Mouse (Mus musculus) midbrain, embryonic 16.5 days (tissue): Measurements from ENCODE around the gene 1700016H13Rik. TPM values are rescaled to one million over a fixed set of nuclear protein-coding genes. Genes with fewer than 3 reads are reported as not detected.

Experiments
- ATAC-seq: fragments of 200-750 bp; cut with Nextera tagmentation; 2 replicates; pipeline ENCODE4 v1.8.0; 2017; ENCODE audit warnings: moderate TSS enrichment
- H3K27ac ChIP-seq: fragments of 300-500 bp; sonication (generic); 2 replicates; pipeline ENCODE4 v1.5.1; 2014; ENCODE audit warnings: mild to moderate bottlenecking, low read length, mixed read lengths
- H3K27me3 ChIP-seq: fragments of 300-500 bp; sonication (generic); 2 replicates; pipeline ENCODE4 v1.6.1; 2014; ENCODE audit warnings: low read depth, low read length, mixed read lengths; ENCODE audit not compliant: control insufficient read depth, insufficient read depth
- H3K36me3 ChIP-seq: fragments of 300-500 bp; sonication (generic); 2 replicates; pipeline ENCODE4 v1.6.1; 2014; ENCODE audit warnings: mild to moderate bottlenecking, low read length, moderate library complexity, mixed read lengths; ENCODE audit not compliant: control insufficient read depth, insufficient read depth
- H3K4me1 ChIP-seq: fragments of 300-500 bp; sonication (generic); 2 replicates; pipeline ENCODE4 v1.6.1; 2014; ENCODE audit warnings: mild to moderate bottlenecking, low read length, mixed read lengths; ENCODE audit not compliant: control insufficient read depth, insufficient read depth
- H3K4me2 ChIP-seq: fragments of 300-500 bp; sonication (generic); 2 replicates; pipeline ENCODE4 v1.6.1; 2014; ENCODE audit warnings: mild to moderate bottlenecking, low read length, mixed read lengths
- H3K4me3 ChIP-seq: fragments of 300-500 bp; sonication (generic); 2 replicates; pipeline ENCODE4 v1.5.1; 2014; ENCODE audit warnings: low read depth, mild to moderate bottlenecking, low read length, moderate library complexity, mixed read lengths
- H3K9ac ChIP-seq: fragments of 300-500 bp; sonication (generic); 2 replicates; pipeline ENCODE4 v1.6.1; 2014; ENCODE audit warnings: low read depth, low read length, mixed read lengths
- H3K9me3 ChIP-seq: fragments of 300-500 bp; sonication (generic); replicated peaks from 2 replicates; pipeline ENCODE4 v1.6.1; 2014; ENCODE audit warnings: mild to moderate bottlenecking, low read length, mixed read lengths; ENCODE audit not compliant: control insufficient read depth, poor library complexity, severe bottlenecking
- WGBS: fragments of 180-500 bp; shearing (Covaris S2); extraction: QIAGEN DNeasy Blood & Tissue Kit; methylation state at CpG from one replicate; pipeline ENCODE4 v1.1.7; 2014; 5-methylcytosine and 5-hydroxymethylcytosine counted together
- polyA plus RNA-seq: library from polyadenylated mRNA; unstranded; fragments of >200 nt; fragmentation: Nextera tagmentation; extraction: Ambion mirVana; gene quantifications from 2 replicates; pipeline ENCODE4 v1.2.1, GENCODE M21; 2015

Gene 1700016H13Rik
- polyA plus RNA-seq, 1 experiment from 2014 or later = 0.29 TPM

DNA sequence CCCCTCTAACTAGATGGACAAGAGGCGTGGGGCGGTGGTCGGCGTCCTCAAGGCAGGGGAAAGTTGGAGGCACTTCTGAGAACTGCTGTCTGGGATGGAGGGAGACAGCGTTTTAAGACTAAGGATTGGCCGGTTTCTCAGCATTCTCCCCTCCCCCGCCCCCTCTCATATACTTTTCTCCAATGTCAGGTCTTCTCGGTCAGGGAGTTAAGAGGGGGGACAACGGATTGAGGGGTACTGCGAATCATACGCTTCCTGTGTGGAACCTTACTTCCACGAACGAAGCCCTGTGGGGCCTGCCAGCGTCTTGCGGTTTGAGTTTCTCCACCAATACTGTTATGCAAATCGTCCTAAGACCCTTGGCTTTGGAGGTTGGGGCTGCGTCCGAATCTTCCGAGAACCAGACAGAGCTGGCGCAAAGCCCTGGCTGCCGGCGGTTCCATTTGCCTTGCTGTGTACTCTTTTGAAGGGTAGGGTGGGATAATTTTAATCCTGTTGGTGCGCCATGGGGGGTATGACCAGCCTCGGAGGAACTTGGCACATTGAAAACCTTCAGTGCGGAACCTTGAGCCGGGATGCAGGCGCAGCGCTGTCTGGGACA, 37.3 kb upstream of the 1700016H13Rik start:
- ATAC-seq = 0 out of 2 replicates have a peak, but pooled peaks have one; percentile 33

DNA sequence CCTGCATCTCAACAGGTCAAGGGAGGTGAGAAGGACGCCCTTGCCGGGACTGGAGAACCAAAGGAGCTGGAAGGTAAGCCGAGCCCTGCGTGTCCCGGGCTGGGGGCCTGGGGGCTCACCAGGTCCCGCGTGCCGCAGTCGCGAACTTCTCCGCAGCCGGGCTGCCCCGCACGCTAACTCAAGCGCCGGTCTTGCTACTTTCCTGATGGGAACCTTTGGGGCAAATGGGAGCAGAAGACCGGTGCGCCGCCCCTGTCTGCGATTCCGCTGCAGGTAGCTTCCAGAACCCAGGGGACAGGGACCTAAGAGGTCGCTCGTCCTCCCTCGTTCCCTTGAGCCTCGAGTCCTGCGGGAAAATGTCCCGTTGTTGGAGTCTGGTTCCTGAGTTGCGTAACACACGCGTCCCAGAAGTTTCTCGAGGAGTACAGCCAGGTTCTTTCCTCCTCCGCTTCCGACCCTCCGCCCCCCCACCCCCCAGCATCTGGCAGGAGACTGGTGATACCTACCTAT, 36.8 kb upstream of the 1700016H13Rik start:
- H3K4me2 ChIP-seq = peak overlapping the region; percentile 100
- H3K9ac ChIP-seq = peak overlapping the region; percentile 65; the same call in 1 of the 2 replicates
- H3K36me3 ChIP-seq = no peaks in the 10 kb centered on the region
- no peak overlapping the region for H3K27ac ChIP-seq
- no peaks in the 10 kb centered on the region for H3K9me3 ChIP-seq
- WGBS = under 1% methylated on average over 34 of the region's 34 CpGs
- ATAC-seq = no peak; the same call in 1 of the 2 replicates
- peaks cover 16% of the 10 kb centered on the region for H3K4me1 ChIP-seq
- H3K4me3 ChIP-seq = peak overlapping the region; percentile 60
- peaks cover 2% of the 10 kb centered on the region for H3K27me3 ChIP-seq

More for the DNA sequence above, 37.3 kb upstream of the 1700016H13Rik start:
- Histone ChIP-seq H3K27ac (no peak overlapping the region), H3K9me3 (no peaks in the 10 kb centered on the region), H3K9ac (peak overlapping the region; percentile 65; the same call in 1 of the 2 replicates), H3K36me3 (no peaks in the 10 kb centered on the region), H3K4me1 (peaks cover 16% of the 10 kb centered on the region), H3K27me3 (peaks cover 2% of the 10 kb centered on the region), H3K4me3 (peak overlapping the region; percentile 60), H3K4me2 (peak overlapping the region; percentile 100)
- under 1% methylated on average over 28 of the region's 28 CpGs for WGBS

DNA sequence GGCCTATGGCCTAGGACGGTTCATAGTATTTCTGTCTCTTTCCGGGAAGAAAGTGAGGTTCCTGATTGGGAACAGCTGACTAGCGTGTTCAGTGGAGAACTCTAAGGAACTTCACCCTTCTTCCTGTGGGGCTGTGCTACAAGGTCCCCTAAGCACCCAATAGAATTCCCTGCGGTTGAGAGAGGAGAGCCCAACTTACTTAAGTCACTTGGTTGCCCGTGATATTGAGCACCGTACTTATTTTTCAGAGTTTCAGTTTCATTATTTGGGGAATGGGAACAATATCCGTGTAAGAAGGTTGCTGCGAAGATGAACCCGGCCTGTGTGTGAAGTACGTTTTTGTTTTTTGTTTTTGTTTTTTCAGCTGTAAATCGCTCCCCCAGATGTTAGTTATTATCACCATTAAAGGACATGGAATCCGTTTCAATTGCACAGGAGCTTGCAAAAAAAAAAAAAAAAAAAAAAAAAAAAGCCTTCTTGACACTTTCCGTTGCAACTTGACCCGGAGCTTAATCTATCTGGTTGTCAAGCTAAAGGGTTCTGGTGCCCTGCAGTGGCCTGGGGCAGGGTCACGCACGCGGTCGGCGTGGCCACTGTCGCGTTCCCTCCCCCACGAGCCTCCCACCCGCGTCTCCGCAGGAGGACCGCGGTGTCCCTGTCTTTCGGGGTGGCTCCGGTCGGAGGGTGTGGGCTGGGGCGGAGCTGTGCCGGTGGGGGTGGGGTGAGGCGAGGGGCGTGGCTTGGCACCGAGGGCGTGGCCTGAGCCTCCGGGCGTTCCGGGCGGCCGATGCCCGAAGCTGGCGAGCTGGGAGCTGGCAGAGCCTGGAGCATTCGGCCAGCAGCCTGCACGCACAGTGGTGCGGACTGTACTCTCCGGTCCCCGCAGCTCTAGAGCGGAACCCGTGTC, 36.1 kb upstream of the 1700016H13Rik start, which contains the start of gene Aff1:
Gene Aff1, plus strand, starts transcription at position 751 of the 907 bp plus-strand sequence.
- peak within 1 kb of the TSS; percentile 60 for H3K4me3 ChIP-seq
- H3K4me1 ChIP-seq = peaks cover 16% of the 10 kb centered on the region
- H3K4me2 ChIP-seq = peak within 1 kb of the TSS; percentile 100
- no peaks in the 10 kb centered on the region for H3K36me3 ChIP-seq
- peaks cover 2% of the 10 kb centered on the region for H3K27me3 ChIP-seq
- H3K27ac ChIP-seq = no peak within 1 kb of the TSS
- peak within 1 kb of the TSS; percentile 65 for H3K9ac ChIP-seq
- H3K9me3 ChIP-seq = no peaks in the 10 kb centered on the region
- WGBS = 7% methylated on average over 49 of the region's 50 CpGs
- ATAC-seq = peak; percentile 86

DNA sequence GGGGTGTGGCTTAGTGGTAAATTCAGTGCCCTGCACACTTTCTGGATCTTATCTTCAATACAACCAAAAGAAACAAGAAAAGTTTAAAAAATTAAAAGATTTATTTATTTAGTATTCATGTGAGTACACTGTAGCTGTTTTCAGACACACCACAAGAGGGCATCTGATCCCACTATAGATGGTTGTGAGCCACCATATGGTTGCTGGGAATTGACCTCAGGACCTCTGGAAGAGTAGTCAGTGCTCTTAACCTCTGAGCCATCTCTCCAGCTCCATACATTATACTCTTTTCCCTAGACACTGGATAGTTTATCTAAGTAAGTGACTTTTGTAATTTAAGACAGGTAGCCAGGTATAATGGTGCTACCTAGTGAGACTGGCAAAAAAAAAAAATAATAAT, 35.4 kb upstream of the 1700016H13Rik start:
- H3K27me3 ChIP-seq = peaks cover 2% of the 10 kb centered on the region
- H3K4me2 ChIP-seq = no peak overlapping the region
- H3K9ac ChIP-seq = no peak overlapping the region
- H3K4me3 ChIP-seq = no peak overlapping the region
- H3K27ac ChIP-seq = no peak overlapping the region
- H3K4me1 ChIP-seq = peaks cover 16% of the 10 kb centered on the region
- H3K36me3 ChIP-seq = no peaks in the 10 kb centered on the region
- no peaks in the 10 kb centered on the region for H3K9me3 ChIP-seq
- no peak for ATAC-seq

DNA sequence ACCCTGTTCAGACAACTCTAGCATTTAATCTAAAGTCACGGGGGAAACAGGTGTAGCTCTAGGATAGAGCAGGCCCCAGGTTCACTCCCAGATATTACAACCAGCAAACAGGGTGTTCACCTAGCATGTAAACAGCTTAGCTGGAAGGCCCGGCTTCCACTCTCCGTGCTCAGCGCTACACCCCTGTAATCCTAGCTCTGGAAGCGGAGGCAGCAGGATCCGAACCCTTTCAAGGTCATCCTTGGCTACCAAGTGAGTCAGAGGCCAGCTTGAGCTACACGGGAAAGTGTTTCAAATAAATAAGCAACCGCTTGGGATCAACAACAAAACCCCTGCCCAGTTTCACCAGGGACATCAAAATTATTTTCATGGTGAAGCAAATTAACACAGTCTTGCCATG, 34.4 kb upstream of the 1700016H13Rik start:
- no peak for ATAC-seq

DNA sequence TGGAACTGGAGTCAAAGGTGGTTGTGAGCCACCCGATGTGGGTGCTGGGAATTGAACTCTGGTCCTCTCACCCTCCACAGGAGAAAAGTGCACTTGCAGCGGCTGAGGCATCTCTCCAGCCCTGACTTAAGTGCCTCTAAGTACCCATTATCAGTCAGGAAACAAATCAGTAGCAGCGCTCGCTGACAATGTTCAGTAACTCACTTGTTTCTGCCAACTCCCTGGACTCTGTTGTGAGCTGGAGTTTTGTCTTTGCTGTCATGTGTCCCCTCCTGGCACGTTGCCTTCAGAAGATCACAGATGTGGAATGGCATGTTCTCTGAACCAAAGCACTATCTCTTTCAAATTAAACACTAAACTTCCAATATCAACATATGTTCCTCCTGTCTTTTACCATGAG, 33.8 kb upstream of the 1700016H13Rik start:
- H3K9ac ChIP-seq = no peak overlapping the region
- no peaks in the 10 kb centered on the region for H3K36me3 ChIP-seq
- no peak overlapping the region for H3K4me2 ChIP-seq
- H3K4me1 ChIP-seq = peaks cover 16% of the 10 kb centered on the region
- peaks cover 2% of the 10 kb centered on the region for H3K27me3 ChIP-seq
- no peak overlapping the region for H3K27ac ChIP-seq
- ATAC-seq = no peak
- whole genome bisulfite sequencing = 78% methylated on average over 5 of the region's 5 CpGs
- H3K4me3 ChIP-seq = no peak overlapping the region
- no peaks in the 10 kb centered on the region for H3K9me3 ChIP-seq

More for the DNA sequence above, 34.4 kb upstream of the 1700016H13Rik start:
- H3K36me3 ChIP-seq = no peaks in the 10 kb centered on the region
- no peak overlapping the region for H3K4me2 ChIP-seq
- WGBS = 89% methylated on average over 8 of the region's 8 CpGs
- peaks cover 2% of the 10 kb centered on the region for H3K27me3 ChIP-seq
- no peak overlapping the region for H3K4me3 ChIP-seq
- H3K4me1 ChIP-seq = peaks cover 16% of the 10 kb centered on the region
- no peaks in the 10 kb centered on the region for H3K9me3 ChIP-seq
- H3K27ac ChIP-seq = no peak overlapping the region
- H3K9ac ChIP-seq = no peak overlapping the region

DNA sequence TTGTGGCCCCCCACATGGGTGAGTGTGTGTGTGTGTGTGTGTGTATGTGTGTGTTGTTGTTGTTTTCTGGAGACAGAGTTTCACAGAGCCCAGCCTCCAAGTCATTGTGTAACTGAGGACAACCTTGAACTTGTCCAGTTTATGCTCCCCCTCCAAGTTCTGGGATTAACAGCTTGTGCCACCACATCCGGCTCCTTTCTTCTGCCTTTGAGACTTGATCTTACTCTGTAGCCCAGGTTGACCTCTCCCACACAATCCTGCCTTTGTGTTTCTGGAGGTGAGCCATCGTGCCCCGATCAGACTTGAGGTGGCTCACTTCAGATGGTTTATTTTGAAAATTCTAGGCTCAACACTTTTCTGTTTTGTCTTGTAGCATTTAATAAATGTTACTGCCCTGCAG, 26.0 kb upstream of the 1700016H13Rik start:
- H3K27ac ChIP-seq = no peak overlapping the region
- H3K4me3 ChIP-seq = no peak overlapping the region
- ATAC-seq = no peak
- no peaks in the 10 kb centered on the region for H3K36me3 ChIP-seq
- H3K4me2 ChIP-seq = no peak overlapping the region
- H3K27me3 ChIP-seq = no peaks in the 10 kb centered on the region
- no peaks in the 10 kb centered on the region for H3K9me3 ChIP-seq
- H3K9ac ChIP-seq = no peak overlapping the region
- H3K4me1 ChIP-seq = no peaks in the 10 kb centered on the region
- WGBS = 63% methylated on average over 3 of the region's 3 CpGs

DNA sequence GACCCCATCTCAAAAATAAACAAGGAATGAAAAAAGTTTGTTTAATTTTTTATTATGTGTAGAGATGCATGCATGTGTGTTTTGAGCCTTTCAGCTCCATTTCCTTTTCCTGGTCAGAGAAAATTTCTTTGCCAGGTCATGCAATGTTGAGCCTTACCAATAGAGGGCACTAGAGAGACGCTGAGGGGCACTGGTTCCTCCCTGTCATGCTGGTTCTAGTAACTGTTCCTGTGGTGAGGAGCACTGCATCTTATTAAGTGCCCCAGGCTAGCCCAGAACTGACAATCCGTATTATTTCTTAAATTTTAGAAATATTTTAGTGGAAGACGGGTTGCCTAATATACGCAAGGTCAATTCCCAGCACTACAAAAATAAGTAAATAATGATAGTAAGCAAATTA, 24.6 kb upstream of the 1700016H13Rik start:
- Histone ChIP-seq H3K4me1 (no peaks in the 10 kb centered on the region), H3K4me2 (no peak overlapping the region), H3K4me3 (no peak overlapping the region), H3K9me3 (no peaks in the 10 kb centered on the region), H3K36me3 (no peaks in the 10 kb centered on the region), H3K9ac (no peak overlapping the region), H3K27me3 (no peaks in the 10 kb centered on the region), H3K27ac (no peak overlapping the region)
- 44% methylated on average over 4 of the region's 4 CpGs for WGBS
- no peak for ATAC-seq

DNA sequence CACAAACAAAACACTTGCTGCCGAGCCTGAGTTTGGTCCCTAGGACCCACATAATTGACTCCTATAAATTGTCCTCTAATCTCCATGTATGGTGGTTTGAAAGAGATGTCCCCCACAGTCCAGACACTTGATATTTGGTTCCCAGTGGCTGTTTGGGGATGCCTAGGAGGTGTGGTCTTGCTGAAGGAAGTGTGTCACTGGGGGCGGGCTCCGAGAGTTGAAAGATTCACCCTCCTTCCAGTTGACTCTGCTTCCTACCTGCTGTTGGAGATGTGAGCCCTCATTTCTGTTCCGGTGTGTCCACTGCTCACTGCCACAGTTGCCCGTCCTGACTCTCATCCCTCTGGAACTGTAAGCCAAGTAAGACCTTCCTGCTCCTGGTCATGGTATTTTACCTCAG, 23.2 kb upstream of the 1700016H13Rik start:
- H3K9me3 ChIP-seq = no peaks in the 10 kb centered on the region
- H3K4me3 ChIP-seq = no peak overlapping the region
- H3K4me1 ChIP-seq = no peaks in the 10 kb centered on the region
- no peaks in the 10 kb centered on the region for H3K27me3 ChIP-seq
- 93% methylated on average over 5 of the region's 5 CpGs for WGBS
- no peak overlapping the region for H3K4me2 ChIP-seq
- ATAC-seq = no peak
- no peak overlapping the region for H3K9ac ChIP-seq
- H3K27ac ChIP-seq = no peak overlapping the region
- no peaks in the 10 kb centered on the region for H3K36me3 ChIP-seq
